Mouse (Mus musculus) forebrain, embryonic 14.5 days (tissue): ENCODE measurements at regions not wholly inside any gene's neighbourhood (a gene's known extent, or its start where the extent isn't known, plus 50 kb on each side); places are given as distances from the start of the nearest gene placed in this dataset.
"Not testable (repeated sequence)": the region's sequence is repeated elsewhere in the genome, so short reads cannot be mapped to it uniquely, and the experiment has no call there.

ENCODE experiments used
- ATAC-seq: fragments of 200-750 bp; cut with Nextera tagmentation; 2 replicates; pipeline ENCODE4 v1.8.0; 2017; ENCODE audit warnings: mild to moderate bottlenecking, moderate library complexity
- DNase-seq: peaks from one replicate; pipeline ENCODE4 v3.0.0-alpha.2; 2015; ENCODE audit warnings: low spot score
- H3K27ac ChIP-seq: fragments of 300-500 bp; sonication (generic); 2 replicates; pipeline ENCODE4 v1.5.1; 2014; ENCODE audit warnings: low read depth, mild to moderate bottlenecking, control low read depth, low read length, moderate library complexity
- H3K27me3 ChIP-seq: fragments of 300-500 bp; sonication (generic); replicated peaks from 2 replicates; pipeline ENCODE4 v1.6.1; 2014; ENCODE audit warnings: low read length, control low read depth, mixed read lengths; ENCODE audit not compliant: control insufficient read depth, insufficient read depth
- H3K36me3 ChIP-seq: fragments of 300-500 bp; sonication (generic); 2 replicates; pipeline ENCODE4 v1.6.1; 2014; ENCODE audit warnings: low read length, control low read depth; ENCODE audit not compliant: control insufficient read depth, insufficient read depth
- H3K4me1 ChIP-seq: fragments of 300-500 bp; sonication (generic); 2 replicates; pipeline ENCODE4 v1.6.1; 2014; ENCODE audit warnings: antibody characterized with exemption, low read length, control low read depth; ENCODE audit not compliant: control insufficient read depth, insufficient read depth
- H3K4me2 ChIP-seq: fragments of 300-500 bp; sonication (generic); 2 replicates; pipeline ENCODE4 v1.6.1; 2014; ENCODE audit warnings: mild to moderate bottlenecking, control low read depth, low read length
- H3K4me3 ChIP-seq: fragments of 300-500 bp; sonication (generic); 2 replicates; pipeline ENCODE4 v1.5.1; 2014; ENCODE audit warnings: low read depth, low read length, control low read depth
- H3K9ac ChIP-seq: fragments of 300-500 bp; sonication (generic); 2 replicates; pipeline ENCODE4 v1.6.1; 2014; ENCODE audit warnings: mild to moderate bottlenecking, low read length, control low read depth, moderate library complexity
- H3K9me3 ChIP-seq: fragments of 300-500 bp; sonication (generic); replicated peaks from 2 replicates; pipeline ENCODE4 v1.6.1; 2016; ENCODE audit warnings: low read length, control low read depth, mixed read lengths; ENCODE audit not compliant: control insufficient read depth
- WGBS: fragments of 180-500 bp; shearing (Covaris S2); extraction: QIAGEN DNeasy Blood & Tissue Kit; methylation state at CpG from one replicate; pipeline ENCODE4 v1.1.7; 2014; 5-methylcytosine and 5-hydroxymethylcytosine counted together

DNA sequence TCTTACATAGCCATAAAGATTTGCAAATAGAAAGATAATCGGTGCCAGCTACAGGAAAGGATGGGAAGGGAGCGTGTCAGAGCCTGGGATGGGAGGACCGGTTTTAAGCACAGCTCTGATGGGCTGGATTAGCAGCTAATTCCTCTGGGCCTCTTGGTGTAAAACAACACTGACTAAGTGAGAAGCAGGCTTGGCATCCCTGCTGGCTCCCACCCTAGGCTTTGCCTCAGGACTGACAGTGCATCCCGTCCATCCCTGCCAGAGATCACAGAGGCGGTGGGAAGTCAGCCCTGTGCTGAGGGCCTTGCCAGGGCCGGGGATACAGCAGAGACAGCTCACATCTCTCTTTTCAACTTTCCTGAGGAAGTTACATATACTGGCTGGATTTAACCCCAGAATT, 90.8 kb upstream of the Sh3gl3 start:
- no peak overlapping the region for H3K4me3 ChIP-seq
- H3K36me3 ChIP-seq: no peaks in the 10 kb centered on the region
- H3K9ac ChIP-seq: no peak overlapping the region
- peaks cover 3% of the 10 kb centered on the region; the same call in 1 of the 2 replicates for H3K4me1 ChIP-seq
- no peak for ATAC-seq
- peak; percentile 16 for DNase-seq
- no peaks in the 10 kb centered on the region for H3K9me3 ChIP-seq
- no peaks in the 10 kb centered on the region for H3K27me3 ChIP-seq
- no peak overlapping the region for H3K27ac ChIP-seq
- no peak overlapping the region for H3K4me2 ChIP-seq
- WGBS: 28% methylated on average over 6 of the region's 6 CpGs

DNA sequence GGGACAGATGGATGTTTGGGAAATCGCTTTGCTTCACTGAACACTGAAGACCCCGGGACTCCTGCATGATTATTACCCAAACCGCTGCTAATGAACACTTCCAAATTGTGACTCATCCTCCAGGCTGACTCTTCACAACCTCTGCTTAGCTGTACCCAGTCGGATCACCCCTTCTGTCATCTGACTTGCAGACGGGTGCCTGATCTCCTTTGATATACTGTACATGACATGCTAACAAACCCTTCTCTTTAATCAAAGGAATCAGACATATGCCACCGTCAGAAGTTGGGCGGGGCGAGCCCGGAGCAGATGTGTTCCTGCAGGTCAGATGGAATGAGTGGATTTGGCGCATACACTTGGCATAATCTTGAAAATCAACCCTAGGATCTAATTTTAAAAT, 89.2 kb upstream of the Sh3gl3 start:
- Histone ChIP-seq H3K9me3 (no peaks in the 10 kb centered on the region), H3K4me1 (peaks cover 3% of the 10 kb centered on the region; the same call in 1 of the 2 replicates), H3K27me3 (no peaks in the 10 kb centered on the region), H3K36me3 (no peaks in the 10 kb centered on the region), H3K4me2 (no peak overlapping the region), H3K4me3 (no peak overlapping the region), H3K9ac (no peak overlapping the region), H3K27ac (no peak overlapping the region)
- WGBS: 78% methylated on average over 10 of the region's 10 CpGs
- ATAC-seq: no peak
- DNase-seq: no peak

DNA sequence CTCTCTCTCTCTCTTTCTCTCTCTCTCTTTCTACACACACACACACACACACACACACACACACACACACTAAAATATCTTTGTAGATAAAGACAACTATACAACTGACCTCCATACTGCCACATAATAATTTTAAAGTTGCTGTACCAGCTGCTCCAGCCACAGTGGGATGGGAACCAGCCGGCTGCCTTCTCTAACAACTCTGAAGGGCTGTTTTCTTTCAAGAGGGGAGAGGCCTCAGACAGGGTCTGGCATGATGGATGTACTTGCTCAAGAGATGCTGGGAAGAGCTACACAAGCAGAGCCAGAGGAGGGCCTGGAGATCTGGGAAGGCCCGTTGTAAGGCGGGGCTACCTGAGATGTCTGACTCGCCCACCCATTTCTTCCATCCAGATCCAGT, 88.4 kb upstream of the Sh3gl3 start:
- no peak overlapping the region for H3K4me2 ChIP-seq
- ATAC-seq (no peak), DNase-seq (no peak)
- H3K4me1 ChIP-seq: peaks cover 3% of the 10 kb centered on the region; the same call in 1 of the 2 replicates
- H3K27ac ChIP-seq: no peak overlapping the region
- 84% methylated on average over 4 of the region's 4 CpGs for WGBS
- no peaks in the 10 kb centered on the region for H3K9me3 ChIP-seq
- no peaks in the 10 kb centered on the region for H3K36me3 ChIP-seq
- no peaks in the 10 kb centered on the region for H3K27me3 ChIP-seq
- H3K4me3 ChIP-seq: no peak overlapping the region
- H3K9ac ChIP-seq: no peak overlapping the region

DNA sequence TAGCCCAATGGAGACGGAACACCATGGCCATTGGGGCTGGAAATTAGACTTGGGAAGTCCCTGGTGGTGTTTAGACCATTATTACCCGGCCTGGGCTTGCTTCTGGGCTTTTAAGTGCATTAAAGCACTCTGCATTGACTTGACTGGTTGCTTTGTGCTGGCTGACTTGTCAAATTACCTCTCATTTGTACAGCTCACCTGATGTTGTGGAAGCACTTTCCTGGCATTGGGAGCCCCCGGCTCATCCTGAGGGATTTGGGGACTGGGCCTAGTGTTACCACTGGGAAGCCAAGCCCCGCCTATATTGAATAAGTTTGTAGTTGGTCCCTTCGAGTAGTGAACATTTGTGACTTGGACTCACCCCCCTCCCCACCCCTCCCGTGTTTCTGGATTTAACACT, 75.5 kb upstream of the Sh3gl3 start:
- no peaks in the 10 kb centered on the region for H3K36me3 ChIP-seq
- H3K9me3 ChIP-seq: no peaks in the 10 kb centered on the region
- DNase-seq (no peak), ATAC-seq (no peak)
- H3K4me1 ChIP-seq: no peaks in the 10 kb centered on the region
- no peak overlapping the region for H3K27ac ChIP-seq
- H3K4me2 ChIP-seq: no peak overlapping the region
- H3K4me3 ChIP-seq: no peak overlapping the region
- no peak overlapping the region for H3K9ac ChIP-seq
- no peaks in the 10 kb centered on the region for H3K27me3 ChIP-seq
- WGBS: 77% methylated on average over 6 of the region's 6 CpGs

DNA sequence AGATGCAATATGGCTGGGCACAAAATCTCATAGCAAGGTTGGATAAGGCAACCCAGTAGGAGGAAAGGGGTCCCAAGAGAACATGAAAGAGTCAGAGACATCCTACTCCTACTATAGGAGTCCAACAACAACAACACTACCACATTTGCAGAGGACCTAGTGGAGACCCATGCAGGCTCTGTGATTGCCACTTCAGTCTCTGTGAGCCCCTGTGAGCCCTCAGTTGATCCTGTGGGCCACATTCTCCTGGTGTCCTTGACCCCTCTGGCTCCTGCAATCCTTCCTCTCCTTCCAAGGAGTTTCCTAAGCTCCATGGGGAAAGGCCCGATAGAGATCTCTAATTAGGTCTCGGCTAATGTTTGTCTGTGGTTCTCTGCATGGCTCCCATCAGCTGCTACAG, 72.3 kb upstream of the Sh3gl3 start:
- DNase-seq (no peak), ATAC-seq (no peak)
- no peaks in the 10 kb centered on the region for H3K36me3 ChIP-seq
- H3K4me3 ChIP-seq: no peak overlapping the region
- no peaks in the 10 kb centered on the region for H3K9me3 ChIP-seq
- H3K9ac ChIP-seq: no peak overlapping the region
- no peaks in the 10 kb centered on the region for H3K4me1 ChIP-seq
- H3K27ac ChIP-seq: no peak overlapping the region
- H3K4me2 ChIP-seq: no peak overlapping the region
- 92% methylated on average over 2 of the region's 2 CpGs for WGBS
- H3K27me3 ChIP-seq: no peaks in the 10 kb centered on the region

DNA sequence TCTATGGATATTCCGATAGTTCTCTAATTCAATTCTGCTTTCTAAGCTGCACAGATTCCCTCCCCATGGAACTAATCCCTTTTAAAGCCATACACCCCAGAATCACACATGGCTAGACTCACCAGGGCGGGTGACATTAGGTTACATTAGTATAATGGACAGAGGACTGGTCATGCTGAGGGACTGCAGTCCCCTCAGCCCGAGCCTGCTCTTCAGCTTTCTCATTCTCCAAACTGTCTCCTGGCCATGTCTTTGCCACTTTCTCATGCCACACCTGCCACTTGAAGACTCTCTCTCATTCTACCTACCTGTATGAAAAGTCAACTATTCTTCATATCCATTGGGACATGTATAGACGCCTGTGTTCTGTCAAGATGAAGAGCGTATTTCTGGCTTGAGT, 68.0 kb upstream of the Sh3gl3 start:
- Histone ChIP-seq H3K4me2 (no peak overlapping the region), H3K4me1 (no peaks in the 10 kb centered on the region), H3K9ac (no peak overlapping the region), H3K36me3 (no peaks in the 10 kb centered on the region), H3K9me3 (no peaks in the 10 kb centered on the region), H3K27ac (no peak overlapping the region), H3K4me3 (no peak overlapping the region), H3K27me3 (no peaks in the 10 kb centered on the region)
- no peak for DNase-seq
- no peak for ATAC-seq
- 86% methylated on average over 5 of the region's 5 CpGs for WGBS

DNA sequence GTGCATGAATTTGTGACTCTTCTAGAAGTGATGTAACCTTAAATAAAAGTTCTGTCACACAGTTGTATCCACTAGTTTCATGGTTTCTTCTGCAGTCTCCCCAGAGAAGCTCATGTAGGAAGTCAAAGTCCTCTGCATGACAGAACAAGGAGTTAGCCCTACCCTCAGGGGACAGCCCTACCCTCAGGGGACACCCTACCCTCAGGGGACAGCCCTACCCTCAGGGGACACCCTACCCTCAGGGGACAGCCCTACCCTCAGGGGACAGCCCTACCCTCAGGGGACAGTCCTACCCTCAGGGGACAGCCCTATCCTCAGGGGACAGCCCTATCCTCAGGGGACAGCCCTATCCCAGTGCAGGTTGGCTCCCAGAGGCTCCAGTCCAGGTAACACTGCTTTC, 64.5 kb upstream of the Sh3gl3 start:
- H3K27me3 ChIP-seq, H3K9ac ChIP-seq, ATAC-seq, H3K4me1 ChIP-seq, H3K4me3 ChIP-seq, H3K36me3 ChIP-seq, H3K9me3 ChIP-seq, DNase-seq, H3K4me2 ChIP-seq, H3K27ac ChIP-seq: not testable (repeated sequence)

DNA sequence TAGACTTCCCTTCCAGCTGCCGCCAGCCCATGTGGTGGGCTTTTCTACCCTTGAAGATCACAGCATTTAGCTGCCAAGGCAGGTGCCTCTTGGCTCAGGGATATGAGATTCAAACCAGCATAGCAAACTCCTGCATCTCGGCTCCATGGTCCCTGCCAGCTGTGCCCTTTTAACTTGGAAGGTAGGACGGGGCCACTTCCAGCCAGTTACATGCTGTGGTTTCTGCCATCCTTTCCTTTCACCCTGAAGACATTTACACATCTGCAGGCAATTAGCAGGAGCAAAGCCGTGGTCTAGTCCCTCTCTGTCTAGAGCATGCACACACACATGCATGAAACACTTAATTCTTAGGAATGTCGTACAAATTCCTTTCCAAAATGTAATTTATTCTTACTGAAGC, 64.1 kb upstream of the Sh3gl3 start:
- Histone ChIP-seq H3K4me2 (no peak overlapping the region), H3K4me3 (no peak overlapping the region), H3K27ac (no peak overlapping the region), H3K9me3 (no peaks in the 10 kb centered on the region), H3K27me3 (no peaks in the 10 kb centered on the region), H3K36me3 (no peaks in the 10 kb centered on the region), H3K9ac (no peak overlapping the region), H3K4me1 (no peaks in the 10 kb centered on the region)
- DNase-seq (no peak), ATAC-seq (no peak)
- WGBS: 71% methylated on average over 5 of the region's 5 CpGs

DNA sequence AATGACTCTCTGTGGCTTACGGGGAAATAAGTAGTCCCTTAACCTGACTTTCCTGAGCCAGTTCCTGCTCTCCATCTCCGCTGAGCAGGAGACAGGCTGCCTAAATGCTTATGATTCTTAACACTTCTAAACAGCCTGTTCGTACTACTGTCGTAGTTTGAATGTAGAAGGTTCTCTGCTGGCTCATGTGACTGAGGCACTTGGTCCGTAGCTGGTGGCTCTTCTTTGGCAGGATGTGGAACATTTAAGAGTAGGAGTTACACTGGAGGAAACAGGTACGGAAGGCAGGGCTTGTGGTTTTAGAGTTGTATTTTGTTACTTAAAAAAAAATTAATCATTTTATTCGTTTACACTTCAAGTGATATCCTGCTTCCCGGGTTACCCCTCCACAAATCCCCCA, 63.7 kb upstream of the Sh3gl3 start:
- Histone ChIP-seq H3K27me3 (no peaks in the 10 kb centered on the region), H3K9me3 (no peaks in the 10 kb centered on the region), H3K4me3 (no peak overlapping the region), H3K36me3 (no peaks in the 10 kb centered on the region), H3K9ac (no peak overlapping the region), H3K4me2 (no peak overlapping the region), H3K4me1 (no peaks in the 10 kb centered on the region), H3K27ac (no peak overlapping the region)
- 80% methylated on average over 8 of the region's 8 CpGs for WGBS
- ATAC-seq (no peak), DNase-seq (no peak)

DNA sequence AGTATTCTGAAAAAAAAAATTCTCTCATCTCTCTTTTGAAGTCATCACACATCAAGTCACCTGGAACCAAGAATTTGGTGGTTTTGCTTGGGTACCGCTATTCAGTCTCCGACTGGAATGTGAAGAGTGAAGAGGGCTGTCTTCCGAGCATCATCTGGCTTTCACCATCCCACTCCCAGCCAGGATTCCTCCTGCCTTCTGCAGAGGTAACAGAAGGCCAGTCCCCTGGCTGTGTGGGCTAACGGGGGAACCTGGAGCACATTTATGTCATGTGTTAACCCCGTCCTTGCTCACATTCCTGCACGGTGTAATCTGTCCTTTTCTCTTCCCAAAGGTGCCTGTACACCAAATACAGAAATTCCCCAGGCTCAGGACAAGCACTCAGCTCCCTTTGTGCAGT, 61.6 kb upstream of the Sh3gl3 start:
- H3K4me1 ChIP-seq: no peaks in the 10 kb centered on the region
- no peaks in the 10 kb centered on the region for H3K27me3 ChIP-seq
- no peak for ATAC-seq
- no peaks in the 10 kb centered on the region for H3K9me3 ChIP-seq
- H3K4me3 ChIP-seq: no peak overlapping the region
- H3K27ac ChIP-seq: no peak overlapping the region
- no peak for DNase-seq
- no peak overlapping the region for H3K4me2 ChIP-seq
- H3K36me3 ChIP-seq: no peaks in the 10 kb centered on the region
- H3K9ac ChIP-seq: no peak overlapping the region
- WGBS: 68% methylated on average over 6 of the region's 6 CpGs
